Mouse (Mus musculus) bone marrow macrophage, adult 2 months (primary cell): Measurements from ENCODE around the gene Usp50. TPM values are rescaled to one million over a fixed set of nuclear protein-coding genes. Genes with fewer than 3 reads are reported as not detected.

Experiments
- H3K27ac ChIP-seq: 2 replicates; pipeline ENCODE4 v1.5.1; 2012; ENCODE audit warnings: low read depth, low read length; ENCODE audit not compliant: insufficient read depth
- H3K4me1 ChIP-seq: 2 replicates; pipeline ENCODE4 v1.6.1; 2012; ENCODE audit warnings: low read length; ENCODE audit not compliant: control insufficient read depth, insufficient read depth
- H3K4me3 ChIP-seq: 2 replicates; pipeline ENCODE4 v1.5.1; 2012; ENCODE audit warnings: mild to moderate bottlenecking, low read length, moderate library complexity; ENCODE audit not compliant: insufficient read depth
- CTCF ChIP-seq: IDR thresholded peaks from 2 replicates; pipeline ENCODE4 v1.5.1; 2012; ENCODE audit warnings: low read depth, mild to moderate bottlenecking, low read length, moderate library complexity
- POLR2A ChIP-seq: IDR thresholded peaks from 2 replicates; pipeline ENCODE4 v1.6.1; 2012; ENCODE audit warnings: mild to moderate bottlenecking, low read depth, low read length, borderline replicate concordance
- polyA plus RNA-seq: library from polyadenylated mRNA; stranded (reverse); fragments of >200 nt; gene quantifications from 2 replicates; pipeline ENCODE4 v1.2.4, GENCODE M21; 2012; ENCODE audit not compliant: missing spikeins, insufficient read depth, insufficient read length

The Usp50 gene
- polyA plus RNA-seq, 1 experiment = 4.2 TPM

DNA sequence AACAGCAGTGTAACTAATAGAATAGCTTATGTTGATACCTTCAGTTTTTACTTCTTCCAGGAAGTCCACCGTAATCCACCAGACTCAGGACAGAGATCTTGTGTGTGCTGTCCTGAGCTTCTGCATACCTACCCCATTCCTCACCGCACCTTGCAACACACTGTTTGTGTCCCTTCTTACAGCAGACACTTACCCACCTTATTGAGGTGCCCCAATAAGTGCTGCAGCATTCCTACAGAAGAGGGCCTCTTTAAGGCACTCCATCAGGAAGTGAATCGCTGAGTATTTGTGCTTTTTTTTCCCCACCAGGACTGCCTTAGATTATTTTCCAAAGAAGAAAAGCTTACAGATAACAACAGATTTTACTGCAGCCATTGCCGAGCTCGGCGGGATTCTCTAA is 27.6 kb downstream of the Usp50 start:
- Histone ChIP-seq H3K4me3 (no peak overlapping the region), H3K27ac (no peak overlapping the region), H3K4me1 (no peaks in the 10 kb centered on the region)
- TF ChIP-seq CTCF (no peak), POLR2A (no peak)

DNA sequence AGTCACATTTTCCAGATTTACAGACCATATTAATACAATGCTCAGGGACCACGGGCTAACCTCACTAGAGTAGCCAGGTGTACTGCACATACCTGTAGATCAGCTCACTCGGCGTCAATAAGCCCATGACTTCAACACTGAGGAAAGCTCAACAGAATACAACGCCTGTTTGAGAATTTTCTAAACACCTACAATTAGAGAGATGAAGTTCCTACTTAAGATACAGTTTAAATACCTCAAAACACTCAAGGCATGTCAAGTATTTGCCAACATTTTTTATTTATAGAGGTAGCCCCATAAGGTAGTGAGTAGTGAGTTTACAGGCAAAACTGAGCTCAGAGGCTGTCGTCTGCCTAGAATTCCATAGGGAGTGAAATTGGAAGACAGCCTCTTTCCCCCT is 39.9 kb downstream of the Usp50 start:
- TF ChIP-seq CTCF (no peak), POLR2A (no peak)
- H3K27ac ChIP-seq = no peak overlapping the region
- no peak overlapping the region for H3K4me3 ChIP-seq
- no peaks in the 10 kb centered on the region for H3K4me1 ChIP-seq

DNA sequence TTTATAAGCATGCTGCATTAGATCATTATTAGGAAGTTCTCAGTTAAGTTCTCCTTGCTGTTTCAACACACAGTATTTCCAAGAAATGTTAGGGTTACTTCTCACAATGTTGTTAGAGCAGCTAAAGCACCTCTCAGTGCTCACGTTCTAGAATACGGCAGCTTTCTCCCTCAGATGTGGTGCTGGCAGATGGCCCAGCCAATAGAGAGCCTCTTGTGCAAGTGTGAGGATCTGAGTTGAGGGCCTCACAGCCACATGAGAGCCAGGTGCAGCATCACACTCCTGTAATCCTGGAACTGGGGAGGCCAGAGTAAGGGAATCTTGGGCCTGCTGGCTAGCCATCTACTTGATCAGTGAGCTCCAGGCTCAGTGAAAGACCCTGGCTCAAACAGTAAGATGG is 43.0 kb downstream of the Usp50 start:
- Histone ChIP-seq H3K4me3 (no peak overlapping the region), H3K27ac (no peak overlapping the region), H3K4me1 (no peaks in the 10 kb centered on the region)
- TF ChIP-seq POLR2A = no peak
- no peak for TF ChIP-seq CTCF

- TF ChIP-seq POLR2A = no peak
- TF ChIP-seq CTCF = no peak
- no peak overlapping the region for H3K27ac ChIP-seq
- no peak overlapping the region for H3K4me3 ChIP-seq
- H3K4me1 ChIP-seq = no peaks in the 10 kb centered on the region
These were observed 47.8 kb downstream of the Usp50 start for GRCm38 (mm10) chr2:126735339-126736073.

GRCm38 (mm10) chr2:126730502-126730901 is 52.8 kb downstream of the Usp50 start:
- TF ChIP-seq CTCF (no peak), POLR2A (no peak)
- no peaks in the 10 kb centered on the region for H3K4me1 ChIP-seq
- no peak overlapping the region for H3K27ac ChIP-seq
- H3K4me3 ChIP-seq = no peak overlapping the region

GRCm38 (mm10) chr2:126729207-126729606 is 54.1 kb downstream of the Usp50 start:
- TF ChIP-seq POLR2A (no peak), CTCF (no peak)
- Histone ChIP-seq H3K27ac (no peak overlapping the region), H3K4me1 (no peaks in the 10 kb centered on the region), H3K4me3 (no peak overlapping the region)

DNA sequence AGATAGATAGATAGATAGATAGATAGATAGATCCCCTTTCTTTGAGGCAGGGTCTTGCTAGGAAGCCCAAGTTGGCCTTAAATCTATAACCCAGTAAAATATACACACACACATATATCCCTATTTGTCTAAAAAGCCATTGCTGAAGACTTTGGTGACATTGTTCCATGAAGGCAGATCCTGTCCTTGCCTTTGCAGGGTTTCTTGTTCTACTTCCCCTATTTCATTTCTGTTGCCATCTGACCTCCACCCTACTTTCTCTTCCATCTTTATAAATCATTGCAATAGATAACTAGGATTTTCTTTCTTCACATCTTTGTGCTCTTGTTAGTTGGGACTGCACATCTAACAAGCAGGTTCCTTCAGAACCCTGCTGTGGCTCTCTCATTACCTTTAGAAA is 70.3 kb downstream of the Usp50 start:
- peaks cover 18% of the 10 kb centered on the region for H3K4me1 ChIP-seq
- TF ChIP-seq CTCF (no peak), POLR2A (no peak)
- H3K4me3 ChIP-seq = no peak overlapping the region
- peak overlapping the region; percentile 48; the same call in 1 of the 2 replicates for H3K27ac ChIP-seq

DNA sequence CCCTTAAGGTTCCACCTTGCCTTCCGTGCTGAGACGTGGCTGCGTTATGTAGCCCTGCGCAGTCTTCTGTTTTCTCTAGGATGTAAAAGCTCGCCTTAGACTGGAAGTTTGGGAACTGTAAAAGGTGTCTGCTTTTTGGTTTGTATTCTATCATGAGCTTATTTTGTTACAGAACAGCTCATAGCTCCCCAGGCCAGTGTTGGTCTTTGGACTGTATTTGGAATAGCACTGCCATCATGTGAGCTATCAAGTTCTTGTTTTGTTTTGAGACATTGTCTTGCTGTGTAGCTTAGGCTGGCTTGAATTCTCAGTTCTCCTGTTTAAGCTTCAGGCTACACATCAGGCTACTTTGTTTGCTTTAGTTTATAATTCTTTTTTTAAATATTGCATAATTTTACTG is 70.7 kb downstream of the Usp50 start:
- Histone ChIP-seq H3K27ac (peak overlapping the region; percentile 63), H3K4me3 (no peak overlapping the region), H3K4me1 (peaks cover 18% of the 10 kb centered on the region)
- TF ChIP-seq CTCF = no peak
- TF ChIP-seq POLR2A = no peak

- Histone ChIP-seq H3K27ac (no peak overlapping the region), H3K4me3 (peak overlapping the region; percentile 67), H3K4me1 (peaks cover 18% of the 10 kb centered on the region)
- no peak for TF ChIP-seq POLR2A
- no peak for TF ChIP-seq CTCF
These were observed 74.9 kb downstream of the Usp50 start for GRCm38 (mm10) chr2:126708361-126708760.

DNA sequence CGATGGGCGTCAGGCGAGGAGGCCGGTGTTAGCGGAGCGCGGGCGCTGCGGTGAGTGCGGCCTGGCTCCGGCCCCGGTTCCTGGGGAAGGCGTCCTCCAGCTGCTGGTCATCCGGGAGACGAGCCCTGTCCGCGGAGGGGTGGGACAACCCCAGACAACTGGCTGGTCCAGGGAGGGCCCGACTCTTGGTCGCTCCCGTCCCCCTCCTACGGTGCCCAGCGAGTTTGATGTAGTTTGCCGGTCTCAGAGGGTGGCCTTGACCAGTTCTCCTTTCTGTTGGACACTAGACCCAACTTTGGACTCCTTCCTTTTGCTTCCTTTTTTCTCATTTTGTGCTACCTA is 75.9 kb downstream of the Usp50 start:
- H3K4me1 ChIP-seq = peaks cover 12% of the 10 kb centered on the region
- no peak for TF ChIP-seq POLR2A
- no peak for TF ChIP-seq CTCF
- peak overlapping the region; percentile 67 for H3K4me3 ChIP-seq
- peak overlapping the region; percentile 69 for H3K27ac ChIP-seq
